Comparison of ENCODE assay signal across 7 mouse cellular contexts in genomic region chr5:143112281-143113246, GRCm38 (mm10). TPM values are rescaled to one million over a fixed set of nuclear protein-coding genes. Genes with fewer than 3 reads are reported as not detected.
DNase-seq lines count a peak whose midpoint lies in the region; ATAC-seq lines count a peak whose summit lies in the region.

Gene Rnf216, minus strand, starts transcription at chr5:143112994.

- peak; percentile 95 for DNase-seq in adrenal gland, adult 2 months
- DNase-seq in embryo, embryonic 11.5 days (ENCODE audit: low read depth, low spot score), result peak; percentile 96
- DNase-seq in gastrocnemius, postnatal 36 days, result peak; percentile 91 to 92
- DNase-seq in left cerebral cortex, postnatal 25 days (ENCODE audit: low spot score in 2 of 2), result peak; percentile 95 to 97
- peak; percentile 93 for DNase-seq in midbrain, embryonic 10.5 days (ENCODE audit: low spot score)
- peak; percentile 95 for DNase-seq in right cerebral cortex, postnatal 4 days

- peak within 1 kb of the TSS; percentile 77 for H3K4me2 ChIP-seq in intestine, embryonic 15.5 days (replicated peaks)

- peak within 1 kb of the TSS; percentile 90 for H3K27ac ChIP-seq in intestine, embryonic 15.5 days
- peak within 1 kb of the TSS; percentile 94 for H3K27ac ChIP-seq in midbrain, embryonic 10.5 days (replicated peaks)

- peaks cover 9% of the 10 kb centered on the region for H3K4me1 ChIP-seq in intestine, embryonic 15.5 days (replicated peaks)
- H3K4me1 ChIP-seq in midbrain, embryonic 10.5 days, result peaks cover 23% of the 10 kb centered on the region

- intact Hi-C loops in gastrocnemius, postnatal 36 days (cut with DNase I), result no loop called here
- intact Hi-C loops in left cerebral cortex, postnatal 25 days (cut with DNase I), result loop anchor here (2.0 kb wide), 1 partner anchor 66 kb away; no protein-coding TSS in a partner anchor

- peak within 1 kb of the TSS; percentile 79 for H3K4me3 ChIP-seq in intestine, embryonic 15.5 days (replicated peaks)
- peak within 1 kb of the TSS; percentile 68 for H3K4me3 ChIP-seq in midbrain, embryonic 10.5 days

- no peaks in the 10 kb centered on the region for H3K27me3 ChIP-seq in intestine, embryonic 15.5 days (replicated peaks)
- H3K27me3 ChIP-seq in midbrain, embryonic 10.5 days (ENCODE audit: low read depth, poor library complexity, severe bottlenecking), result no peaks in the 10 kb centered on the region

- ATAC-seq in intestine, embryonic 15.5 days, result peak; percentile 98

- H3K9ac ChIP-seq in intestine, embryonic 15.5 days, result peak within 1 kb of the TSS; percentile 91

- WGBS in intestine, embryonic 15.5 days, result under 1% methylated on average over 106 of the region's 110 CpGs
- WGBS in midbrain, embryonic 10.5 days, result 1% methylated on average over 107 of the region's 110 CpGs

- H3K9me3 ChIP-seq in intestine, embryonic 15.5 days, result no peaks in the 10 kb centered on the region
- peaks cover 2% of the 10 kb centered on the region; the same call in 1 of the 2 replicates for H3K9me3 ChIP-seq in midbrain, embryonic 10.5 days (replicated peaks)

- H3K36me3 ChIP-seq in intestine, embryonic 15.5 days, result no peaks in the 10 kb centered on the region
- peaks cover 19% of the 10 kb centered on the region for H3K36me3 ChIP-seq in midbrain, embryonic 10.5 days

RNA-seq across cellular contexts. Expression of gene Rnf216, which starts in this region (rescaled TPM):
- 10 to 100 TPM; 37.5 to 50.4 TPM for total RNA-seq in adrenal gland, adult 2 months (2021)
- polyA plus RNA-seq in adrenal gland, adult 2 months (2012; rRNA removed), result 40.3 and 47.6 TPM in 2 replicates
- total RNA-seq in gastrocnemius, postnatal 36 days (2021), result 10 to 100 TPM; 14.2 to 16.3 TPM
- 30.6 and 34.9 TPM in 2 replicates for polyA plus RNA-seq in intestine, embryonic 15.5 days (2015; fragmentation: Nextera tagmentation; extraction: Ambion mirVana)
- 10 to 100 TPM; 42.6 to 42.8 TPM for total RNA-seq in left cerebral cortex, postnatal 25 days (2021)
- polyA plus RNA-seq in midbrain, embryonic 10.5 days (2016; fragmentation: Nextera tagmentation; extraction: Ambion mirVana), result 39.8 and 46.5 TPM in 2 replicates

Comparison
In these comparisons a context has a peak if more than half of its experiments do, and no peak if none do; other contexts are left out.
1. Peak in every context shown above with its lines: DNase-seq, ATAC-seq, H3K4me3 ChIP-seq and H3K27ac ChIP-seq.